Mouse (Mus musculus) spleen, postnatal 4 days (tissue): ENCODE measurements around the gene Tnfaip1.
"Not testable (repeated sequence)": the region's sequence is repeated elsewhere in the genome, so short reads cannot be mapped to it uniquely, and the experiment has no call there.

Experiments
- DNase-seq, 2 experiments: peaks; one replicate each; pipeline ENCODE4 v3.0.0; 2022; ENCODE audit warnings: low spot score in 2 of 2

The Tnfaip1 gene

GRCm38 (mm10) chr11:78536690-78537084 lies 555 bp upstream of the Tnfaip1 start:
- no peak for DNase-seq

- no peak for DNase-seq
Measured at GRCm38 (mm10) chr11:78535376-78536079, 604 bp downstream of the Tnfaip1 start.

DNA sequence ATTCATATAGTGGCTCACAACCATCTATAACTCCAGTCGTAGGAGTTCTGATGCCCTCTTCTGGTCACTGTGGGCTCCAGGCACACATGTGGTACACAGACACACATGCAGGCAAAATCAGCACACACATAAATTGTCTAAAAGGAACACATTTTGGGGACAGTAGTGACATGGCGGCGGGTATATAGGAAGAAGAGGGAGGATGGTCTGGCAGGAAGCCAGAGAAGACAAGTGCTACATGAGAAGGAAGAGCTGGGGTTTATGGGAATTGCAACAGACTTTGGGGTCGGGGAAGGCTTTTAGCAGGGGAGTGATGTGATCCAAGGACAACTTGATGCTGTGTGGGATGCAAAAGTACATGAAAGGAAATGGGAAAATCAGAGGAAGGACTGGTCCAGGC lies 1.6 kb downstream of the Tnfaip1 start:
- no peak for DNase-seq

DNA sequence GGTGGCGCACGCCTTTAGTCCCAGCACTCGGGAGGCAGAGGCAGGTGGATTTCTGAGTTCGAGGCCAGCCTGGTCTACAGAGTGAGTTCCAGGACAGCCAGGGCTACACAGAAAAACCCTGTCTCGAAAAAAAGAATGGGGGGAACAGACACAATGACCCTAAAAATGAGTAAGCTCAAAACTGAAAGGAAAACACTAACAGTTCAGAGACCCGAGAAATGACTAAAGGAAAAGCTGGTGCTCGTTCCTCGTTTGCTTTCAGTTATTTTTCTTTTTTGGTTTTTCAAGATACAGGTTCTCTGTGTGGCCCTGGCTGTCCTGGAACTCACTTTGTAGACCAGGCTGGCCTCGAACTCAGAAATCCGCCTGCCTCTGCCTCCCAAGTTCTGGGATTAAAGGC lies 4.6 kb downstream of the Tnfaip1 start:
- not testable (repeated sequence) for DNase-seq

DNA sequence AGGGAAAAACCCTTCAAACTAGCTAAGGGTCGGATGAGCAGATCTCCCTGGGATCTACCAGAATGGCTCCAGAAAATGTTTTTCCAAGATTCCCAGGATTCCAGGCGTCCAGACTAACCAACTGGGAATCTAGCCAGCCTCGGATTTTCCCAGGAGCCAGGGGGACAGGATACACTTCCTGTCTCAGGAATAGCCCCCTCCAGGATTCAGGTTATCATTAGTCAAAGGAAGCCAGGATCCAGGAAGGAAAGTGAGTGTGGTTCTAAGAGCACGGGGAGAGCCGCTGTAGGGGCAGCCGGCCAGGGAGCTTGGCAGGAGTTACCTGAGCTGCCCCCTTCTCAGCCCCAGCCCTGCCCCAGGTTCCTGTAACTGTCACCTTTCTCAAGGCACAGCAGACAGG lies 5.1 kb downstream of the Tnfaip1 start:
- no peak for DNase-seq

GRCm38 (mm10) chr11:78530001-78530400 lies 6.1 kb downstream of the Tnfaip1 start:
- no peak for DNase-seq

GRCm38 (mm10) chr11:78528714-78529113 lies 7.4 kb downstream of the Tnfaip1 start:
- DNase-seq: no peak

DNA sequence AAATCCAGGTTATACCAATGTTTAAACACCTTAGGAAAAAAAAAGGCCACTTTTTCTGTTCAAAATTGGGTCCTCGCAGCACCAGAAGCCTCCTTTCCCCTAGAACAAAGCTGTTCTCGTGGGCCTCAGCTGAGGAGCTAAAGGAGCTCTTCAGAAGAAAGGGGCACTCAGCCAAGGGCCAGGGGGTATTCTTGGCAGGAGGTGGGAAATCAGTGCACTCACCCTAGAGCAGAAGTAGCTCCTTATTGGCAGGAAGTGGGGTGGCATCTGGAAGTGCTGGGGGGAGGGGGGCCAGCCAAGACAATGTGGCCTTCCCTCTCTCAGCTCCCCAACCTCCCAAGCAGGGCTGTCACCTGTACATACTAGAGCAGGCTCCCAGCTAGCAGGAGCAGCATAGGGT lies 11.3 kb downstream of the Tnfaip1 start:
- DNase-seq: no peak

DNA sequence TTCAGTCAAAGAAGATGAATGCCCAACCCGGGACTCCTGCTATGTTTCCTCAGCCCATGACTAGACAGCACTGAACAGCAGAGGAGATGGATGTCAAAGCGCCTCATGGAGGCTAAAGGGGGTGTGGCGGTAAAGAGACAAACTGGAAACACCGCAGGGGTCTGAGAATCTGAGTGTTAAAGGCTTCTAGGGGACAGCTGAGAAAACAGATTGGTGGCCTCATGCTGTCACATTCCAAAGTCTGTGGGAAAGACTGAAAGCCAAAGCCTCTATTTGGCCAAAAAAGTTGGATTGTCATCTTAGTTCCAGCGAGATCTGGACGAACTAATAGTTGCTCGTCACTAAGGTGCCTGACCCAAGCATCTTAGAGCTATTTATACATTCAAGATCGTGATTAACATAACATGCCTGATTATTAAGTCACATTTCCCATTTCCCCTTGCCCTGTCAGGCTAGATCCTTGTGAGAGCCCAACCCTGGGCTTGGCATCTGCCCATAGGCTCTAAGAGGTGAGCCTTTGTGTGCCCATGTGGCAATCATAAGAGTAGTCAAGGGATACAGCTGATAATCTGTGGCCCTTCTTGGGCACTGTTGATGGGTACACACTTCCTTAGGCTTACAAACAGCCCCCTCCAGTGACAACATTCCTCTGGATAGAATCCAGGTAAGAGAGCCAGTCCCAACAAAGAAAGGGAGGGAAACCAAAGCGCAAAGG lies 12.7 kb downstream of the Tnfaip1 start:
- no peak for DNase-seq

- DNase-seq: no peak
Measured at GRCm38 (mm10) chr11:78522481-78522997, 13.6 kb downstream of the Tnfaip1 start.

GRCm38 (mm10) chr11:78521880-78522279 lies 14.3 kb downstream of the Tnfaip1 start:
- no peak for DNase-seq

DNA sequence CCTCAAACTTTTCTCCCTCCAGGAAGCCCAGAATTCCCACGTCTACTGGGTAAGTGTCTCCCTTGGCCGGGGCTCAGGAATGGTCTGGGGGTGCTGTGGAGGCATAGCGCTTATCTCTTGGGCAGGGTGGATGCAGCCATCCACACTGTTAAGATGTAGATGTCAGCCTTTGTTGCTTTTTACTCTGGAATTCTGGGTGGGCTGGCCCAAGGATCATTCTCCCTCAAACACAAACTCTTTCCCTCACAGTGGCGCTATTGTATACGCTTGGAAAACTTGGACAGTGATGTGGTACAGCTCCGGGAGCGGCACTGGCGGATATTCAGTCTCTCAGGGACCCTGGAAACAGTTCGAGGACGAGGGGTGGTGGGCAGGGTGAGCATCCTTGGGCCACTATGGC lies 17.2 kb downstream of the Tnfaip1 start:
- DNase-seq: no peak

- no peak for DNase-seq
Measured at GRCm38 (mm10) chr11:78515549-78516325, 20.4 kb downstream of the Tnfaip1 start.

GRCm38 (mm10) chr11:78513106-78513790 lies 22.9 kb downstream of the Tnfaip1 start:
- DNase-seq: no peak

DNA sequence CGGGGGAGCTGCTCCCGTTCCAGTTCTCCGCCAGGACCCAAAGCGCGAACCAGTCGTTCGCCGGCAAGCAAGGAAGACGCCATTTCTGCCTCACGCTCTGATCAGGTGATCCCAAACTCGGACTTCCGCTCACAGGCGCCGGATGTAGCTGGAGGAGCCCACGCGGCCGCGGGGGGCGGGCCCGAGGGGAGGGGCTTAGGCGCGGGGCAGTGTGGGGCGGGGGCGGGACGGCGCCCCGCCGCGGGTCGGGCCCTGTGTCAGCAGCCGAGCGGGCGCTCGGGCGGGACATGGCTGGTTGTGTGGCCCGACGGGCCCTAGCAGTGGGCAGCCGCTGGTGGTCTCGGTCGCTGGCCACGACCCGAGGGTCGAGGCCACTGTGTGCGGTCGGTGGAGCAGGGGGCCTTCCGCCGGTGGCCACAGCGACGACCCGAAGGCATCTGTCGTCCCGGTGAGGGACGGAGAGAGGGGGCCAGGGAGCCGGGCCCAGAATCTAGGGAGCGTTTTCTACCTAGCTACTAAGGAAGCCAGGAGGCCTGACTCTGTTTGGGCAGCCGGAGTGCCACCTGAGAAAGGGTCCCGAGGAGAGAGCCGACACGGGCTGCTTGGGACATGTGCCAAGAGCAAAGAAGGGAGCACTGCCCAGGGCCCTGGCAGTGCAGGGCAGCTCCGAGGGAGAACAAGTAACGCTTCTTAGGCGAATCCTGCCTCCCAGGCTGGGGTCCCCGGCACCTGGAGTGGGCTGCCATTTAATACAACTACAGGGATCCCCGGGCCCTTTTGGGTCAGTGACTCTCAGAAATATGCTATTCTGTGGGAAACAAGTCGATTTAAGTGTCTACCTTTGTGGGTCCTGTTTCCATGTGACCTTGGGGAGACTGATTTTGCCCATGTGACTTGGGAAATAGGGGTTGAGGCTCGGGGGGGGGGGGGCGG lies 23.8 kb downstream of the Tnfaip1 start, which contains the start of the genes Tmem199 and Poldip2:
Gene Tmem199 (minus strand): TSS at position 148 of the 933 bp plus-strand sequence.
Gene Poldip2 (plus strand): TSS at position 169 of the 933 bp plus-strand sequence.
- peak; percentile 85 to 92 for DNase-seq

- no peak for DNase-seq
Measured at GRCm38 (mm10) chr11:78509148-78509547, 27.0 kb downstream of the Tnfaip1 start.

GRCm38 (mm10) chr11:78505430-78505829 lies 30.7 kb downstream of the Tnfaip1 start:
- no peak for DNase-seq

DNA sequence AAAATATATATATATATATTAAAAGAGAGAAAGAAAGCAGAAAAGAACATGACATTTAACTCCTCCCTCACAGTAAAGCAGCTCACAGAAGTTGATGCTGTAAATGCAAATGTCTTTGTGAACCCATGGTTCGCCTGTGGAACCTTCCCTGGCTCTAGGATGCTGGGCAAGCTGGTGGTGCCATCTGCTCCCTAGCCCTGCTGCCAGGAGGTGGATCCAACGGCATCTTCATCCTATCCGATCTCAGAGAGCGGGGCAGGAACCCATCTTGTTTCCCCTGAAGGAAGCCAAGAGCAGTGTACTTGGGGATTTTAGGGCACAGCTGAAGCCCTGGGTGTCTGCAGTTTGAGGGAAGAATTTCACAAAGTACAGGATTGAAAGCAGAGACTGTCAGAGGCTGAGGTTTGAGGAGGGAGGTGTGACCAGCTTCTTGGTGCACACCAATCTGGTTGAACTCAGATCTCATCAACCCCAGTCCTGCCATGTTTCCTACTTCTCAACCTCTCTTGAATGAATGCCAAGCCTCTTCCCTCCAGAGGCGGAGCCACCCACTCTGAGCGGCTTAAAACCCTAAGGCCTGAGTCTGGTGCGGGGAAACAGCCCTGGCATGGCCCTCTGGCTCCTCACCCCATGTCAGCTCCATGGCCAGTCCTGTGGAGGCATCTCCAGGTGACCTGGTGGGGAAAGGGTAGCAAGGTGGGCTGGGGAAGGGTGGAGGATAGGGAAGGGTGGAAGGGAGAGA lies 33.1 kb downstream of the Tnfaip1 start, which contains the start of gene Sebox:
Gene Sebox (plus strand): TSS at position 539 of the 742 bp plus-strand sequence.
- no peak for DNase-seq

GRCm38 (mm10) chr11:78501529-78501928 lies 34.6 kb downstream of the Tnfaip1 start:
- DNase-seq: no peak
